Mouse (Mus musculus): ENCODE data around the gene Fhl2.
A peak's percentile ranks its signal among the peaks of the same experiment; 100 is the strongest.
"Not testable (repeated sequence)": the region's sequence is repeated elsewhere in the genome, so short reads cannot be mapped to it uniquely, and the experiment has no call there.

Gene Fhl2

GRCm38 (mm10) chr1:43145388-43145787, 51.4 kb downstream of the Fhl2 start:
- DNase-seq: no peak

GRCm38 (mm10) chr1:43144338-43144906, 52.4 kb downstream of the Fhl2 start:
- no peak for DNase-seq

- no peak for DNase-seq
Observed at GRCm38 (mm10) chr1:43143791-43144190, 53.0 kb downstream of the Fhl2 start.

DNA sequence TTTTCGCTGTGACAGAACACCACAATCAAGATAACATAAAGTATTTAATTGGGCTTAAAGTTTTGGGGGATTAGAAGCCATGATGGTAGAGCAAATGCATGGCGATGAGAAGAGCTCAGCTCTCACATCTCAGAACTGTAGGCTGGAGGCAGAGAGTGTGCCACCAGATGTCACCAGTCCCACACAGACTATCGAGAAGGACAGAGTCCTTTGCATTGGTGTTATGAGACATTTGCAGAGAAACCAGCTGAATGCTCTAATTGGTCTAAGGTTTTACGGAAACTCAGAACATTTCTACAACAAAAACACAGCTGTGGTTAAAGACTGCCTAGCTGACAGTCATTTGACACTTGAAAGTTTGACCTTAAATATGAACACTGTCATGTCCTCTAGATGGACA, 53.5 kb downstream of the Fhl2 start:
- no peak for DNase-seq

GRCm38 (mm10) chr1:43142849-43143248, 53.9 kb downstream of the Fhl2 start:
- no peak for DNase-seq

GRCm38 (mm10) chr1:43141555-43141961, 55.2 kb downstream of the Fhl2 start:
- DNase-seq: peak; percentile 26 to 36

DNA sequence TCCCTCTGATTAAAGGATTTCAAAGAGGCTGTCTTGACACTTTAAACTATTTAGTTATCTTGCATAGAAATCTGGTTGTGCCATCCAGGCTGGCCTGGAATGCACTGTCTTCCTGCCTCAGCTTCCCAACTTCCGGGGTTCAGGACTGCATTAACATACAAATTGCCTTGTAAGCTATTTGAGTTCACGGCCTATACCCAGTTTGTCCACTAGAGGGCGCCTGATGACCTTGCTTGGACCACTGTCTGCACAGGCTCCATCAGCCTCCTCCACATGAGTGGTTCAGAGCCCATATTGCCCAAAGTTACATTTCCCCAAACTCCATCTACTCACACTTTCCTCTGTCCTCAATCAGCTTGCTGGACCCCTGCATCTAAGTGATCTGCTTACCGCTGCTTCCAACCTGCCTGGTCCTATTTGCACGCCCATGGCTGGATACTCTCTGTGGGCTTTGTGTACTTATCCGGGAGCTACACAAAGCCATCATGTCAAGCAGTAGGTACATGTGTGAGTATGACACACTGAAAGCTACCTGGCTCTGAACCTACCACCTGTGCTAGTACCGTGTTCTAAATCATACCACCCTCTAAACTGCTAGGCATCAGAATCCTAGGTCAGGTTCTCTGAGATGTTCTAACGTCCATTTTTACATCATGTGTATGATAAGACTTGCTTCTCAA, 57.1 kb downstream of the Fhl2 start:
- peak; percentile 78 to 86 for DNase-seq

- no peak for DNase-seq
Observed at GRCm38 (mm10) chr1:43138268-43138812, 58.4 kb downstream of the Fhl2 start.

GRCm38 (mm10) chr1:43137334-43137733, 59.5 kb downstream of the Fhl2 start:
- DNase-seq: no peak

GRCm38 (mm10) chr1:43136488-43137029, 60.2 kb downstream of the Fhl2 start:
- not testable (repeated sequence) for DNase-seq

DNA sequence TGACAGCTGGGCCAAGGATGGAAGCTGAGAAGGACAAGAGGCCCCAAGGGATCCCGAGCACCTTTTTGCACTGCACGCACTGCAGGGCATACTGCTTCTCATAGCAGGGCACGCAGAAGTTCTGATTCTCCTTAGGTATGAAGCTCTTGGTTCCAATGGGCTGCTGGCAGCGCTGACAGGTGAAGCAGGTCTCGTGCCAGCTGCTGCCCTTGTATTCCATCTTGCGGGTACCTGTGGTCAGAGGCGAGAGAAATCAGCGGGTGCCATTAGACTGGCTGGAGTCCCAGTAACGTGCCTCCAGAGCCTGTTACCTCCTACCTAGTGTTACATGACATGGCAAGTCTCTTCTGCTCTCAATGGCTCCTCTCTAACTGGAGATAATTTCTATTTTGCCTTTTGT, 65.2 kb downstream of the Fhl2 start:
- peak; percentile 18 to 28 for DNase-seq

DNA sequence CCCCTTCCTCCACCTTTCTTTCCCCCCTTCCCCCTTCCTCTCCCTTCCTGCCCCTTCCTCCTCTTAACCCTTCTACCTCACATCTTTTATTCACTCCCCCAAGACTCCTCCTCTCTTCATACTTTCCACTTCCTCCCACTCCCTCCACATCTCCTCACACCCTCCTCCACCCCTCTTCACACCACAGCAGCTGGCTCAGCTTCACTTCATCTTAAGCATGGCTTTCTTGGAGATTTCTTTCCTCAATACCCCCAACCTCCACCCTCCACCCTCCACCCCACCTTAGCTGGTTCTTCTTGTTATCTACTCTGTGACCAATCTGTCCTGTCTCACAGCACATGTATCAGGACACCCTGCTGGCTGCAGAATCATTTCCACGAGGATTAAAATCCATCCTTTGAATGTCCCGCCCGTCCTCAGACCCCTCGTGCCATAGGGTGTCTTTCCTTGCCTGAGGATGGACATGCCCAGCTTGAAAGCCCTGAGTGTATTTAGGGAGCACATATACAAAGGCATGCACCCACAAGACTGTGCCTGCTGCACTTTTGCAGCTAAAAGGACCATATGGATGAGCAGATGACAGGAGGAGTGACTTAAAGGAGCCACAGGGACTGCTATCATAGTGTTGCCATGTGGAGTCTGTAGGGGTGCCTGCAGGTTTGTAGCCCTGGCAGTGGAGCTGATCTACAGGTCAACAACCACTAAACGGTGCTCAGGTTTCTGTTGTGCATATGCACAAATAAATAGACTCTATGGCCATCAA, 66.4 kb downstream of the Fhl2 start:
- peak in 1 of 2 experiments; percentile 12 for DNase-seq

DNA sequence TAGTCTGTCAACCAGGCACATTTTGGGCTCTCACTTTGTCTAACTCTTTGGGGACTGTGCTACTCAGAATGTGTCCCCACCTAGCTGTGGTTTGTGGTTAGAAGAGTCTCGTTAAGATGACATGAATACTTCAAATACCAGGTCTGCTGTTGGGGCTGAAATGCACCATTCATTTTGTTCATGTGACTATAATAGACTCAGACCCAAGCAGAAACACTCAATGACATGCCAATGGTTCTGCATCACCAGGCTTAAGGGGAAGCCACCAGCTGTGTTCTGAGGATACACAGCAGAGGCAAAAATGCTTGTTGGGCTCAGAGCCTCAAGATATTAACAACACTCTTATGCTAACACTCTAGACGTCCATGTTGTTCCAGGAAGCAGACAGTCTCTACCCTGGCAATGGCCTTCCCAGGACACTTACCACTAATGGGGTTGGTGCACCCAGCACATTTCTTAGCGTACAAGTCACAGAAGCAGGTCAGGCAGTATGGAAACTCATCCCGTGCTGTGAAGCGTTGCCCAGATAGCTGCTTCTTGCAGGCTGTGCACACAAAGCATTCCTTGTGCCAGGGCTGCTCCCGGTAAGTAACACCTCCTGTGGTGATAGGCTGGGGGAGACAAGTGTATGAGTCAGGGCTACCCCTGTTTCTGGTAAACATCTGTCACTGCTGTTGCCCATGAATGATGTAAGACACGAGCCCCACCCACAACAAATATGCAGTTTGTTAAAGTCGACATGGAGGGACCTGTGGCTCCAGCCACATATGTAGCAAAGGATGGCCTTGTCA, 68.8 kb downstream of the Fhl2 start:
- DNase-seq: no peak

DNA sequence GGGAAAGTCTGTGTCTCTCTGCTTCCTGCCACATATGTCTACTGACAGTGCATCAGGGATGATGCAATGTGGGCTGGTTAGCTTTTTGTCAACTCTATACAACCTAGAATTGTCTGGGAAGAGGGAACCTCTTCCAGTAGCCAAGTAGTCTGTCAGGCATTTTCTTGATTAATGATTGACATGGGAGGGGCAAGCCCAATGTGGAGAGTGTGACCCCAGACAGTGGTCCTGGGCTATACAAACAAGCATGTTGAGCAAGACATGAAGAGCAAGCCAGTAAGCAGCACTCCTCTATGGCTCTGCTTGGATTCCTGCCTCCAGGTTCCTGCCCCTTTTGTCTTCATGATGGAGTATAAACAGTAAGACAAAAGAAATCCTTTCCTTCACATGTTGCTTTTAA, 69.6 kb downstream of the Fhl2 start:
- DNase-seq: no peak

DNA sequence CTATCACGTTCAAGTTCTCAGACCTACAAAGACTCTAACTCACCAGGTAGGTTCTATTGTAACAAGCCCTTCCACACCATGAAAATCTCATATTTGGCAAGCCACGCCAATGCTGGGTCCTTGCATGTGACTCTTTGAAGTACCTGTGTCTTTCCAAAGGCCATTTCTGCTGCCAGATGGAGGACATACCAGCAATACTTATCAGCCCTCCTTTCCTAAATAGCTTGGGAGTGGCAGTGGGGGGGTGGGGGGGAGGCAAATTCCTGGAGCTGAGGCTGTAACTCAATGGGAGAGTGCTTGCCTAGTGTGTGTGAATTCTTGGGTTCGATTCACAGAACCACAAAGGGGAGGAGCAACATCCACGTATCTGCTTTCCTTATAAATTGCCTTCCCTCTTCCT, 72.1 kb downstream of the Fhl2 start:
- DNase-seq: no peak

DNA sequence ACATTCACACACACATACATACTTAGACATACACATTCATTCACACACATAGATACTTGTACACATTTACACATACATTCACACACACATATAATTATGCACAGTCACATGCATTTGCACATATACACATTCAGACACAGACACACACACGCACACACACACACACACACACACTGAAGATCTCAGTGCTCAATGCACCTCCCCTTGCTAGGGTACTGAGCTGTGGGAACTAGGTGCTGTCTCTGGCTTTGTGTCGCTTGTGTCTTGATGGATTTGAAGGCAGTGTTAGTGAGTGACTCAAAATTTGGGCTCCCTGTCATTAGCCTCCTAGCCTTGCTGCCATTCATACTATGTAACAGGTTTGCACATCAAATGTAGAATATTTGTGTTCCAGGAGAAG, 74.2 kb downstream of the Fhl2 start:
- DNase-seq: no peak

- DNase-seq: no peak
Observed at GRCm38 (mm10) chr1:43120950-43121349, 75.8 kb downstream of the Fhl2 start.

DNA sequence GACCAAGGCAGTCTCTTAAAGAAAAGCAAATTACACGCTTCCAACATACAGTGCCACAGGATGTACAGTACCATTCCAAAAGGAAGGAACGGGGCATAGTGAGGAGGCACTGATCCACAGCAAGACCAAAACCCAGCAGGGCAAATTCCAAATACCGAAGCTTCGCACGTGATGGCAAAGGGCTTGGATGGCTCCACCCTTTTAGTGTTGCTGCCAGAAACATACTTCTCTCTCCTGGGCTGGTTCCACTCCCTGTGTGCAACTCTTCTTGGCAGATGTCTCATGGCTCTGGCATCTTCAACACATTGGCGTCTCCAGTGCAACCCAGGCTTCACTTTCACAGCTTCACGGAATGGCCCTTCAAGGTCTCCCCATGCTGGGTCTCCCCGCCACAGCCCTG, 79.3 kb downstream of the Fhl2 start:
- no peak for DNase-seq

GRCm38 (mm10) chr1:43112882-43113281, 83.9 kb downstream of the Fhl2 start:
- peak; percentile 67 to 73 for DNase-seq

DNA sequence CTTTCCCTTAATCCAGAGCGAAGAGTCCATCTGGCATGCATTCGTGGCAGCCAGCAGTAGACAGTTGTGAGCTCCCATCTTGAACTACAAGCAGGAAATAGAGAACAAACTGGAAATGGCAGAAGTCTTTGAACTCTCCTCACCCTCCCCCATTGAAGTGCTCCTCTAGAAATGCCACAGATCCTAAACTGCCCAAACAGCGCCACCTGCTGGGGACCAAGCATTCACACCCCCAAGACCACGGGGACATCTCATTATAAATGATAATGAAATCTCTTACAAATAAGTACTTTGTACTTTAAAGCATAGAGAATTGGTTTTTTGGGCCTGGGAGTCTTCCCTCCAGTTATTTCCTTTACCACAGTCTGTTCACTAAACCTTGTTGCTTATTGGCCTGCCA, 86.2 kb downstream of the Fhl2 start:
- peak; percentile 46 to 60 for DNase-seq

- DNase-seq: no peak
Observed at GRCm38 (mm10) chr1:43108729-43109128, 88.1 kb downstream of the Fhl2 start.
